Mouse (Mus musculus): ENCODE results near the gene Optc. TPM values are rescaled to one million over a fixed set of nuclear protein-coding genes. Genes with fewer than 3 reads are reported as not detected.

Optc gene
- polyA plus RNA-seq, 1 experiment from 2014 or later: 1.9 TPM

Other genes starting within 250 kb of the Optc start
- not detected in 2 replicates for gene Zbed6, start 247.1 kb downstream of the Optc start, polyA plus RNA-seq (2014; fragmentation: Nextera tagmentation; extraction: Ambion mirVana)
- gene Gm38394, start 246.7 kb downstream of the Optc start, polyA plus RNA-seq (2014; fragmentation: Nextera tagmentation; extraction: Ambion mirVana): 5.3 and 6.3 TPM in 2 replicates
- 0.19 and 0.20 TPM in 2 replicates for gene Lax1, start 217.9 kb downstream of the Optc start, polyA plus RNA-seq (2014; fragmentation: Nextera tagmentation; extraction: Ambion mirVana)
- 7.6 and 8.3 TPM in 2 replicates for gene Atp2b4, start 107.0 kb downstream of the Optc start, polyA plus RNA-seq (2014; fragmentation: Nextera tagmentation; extraction: Ambion mirVana)
- gene Prelp, start 13.4 kb upstream of the Optc start, polyA plus RNA-seq (2014; fragmentation: Nextera tagmentation; extraction: Ambion mirVana): 1.1 and 1.7 TPM in 2 replicates
- gene Fmod, start 129.3 kb upstream of the Optc start, polyA plus RNA-seq (2014; fragmentation: Nextera tagmentation; extraction: Ambion mirVana): 5.7 and 6.8 TPM in 2 replicates
- 150 and 153 TPM in 2 replicates for gene Btg2, start 171.1 kb upstream of the Optc start, polyA plus RNA-seq (2014; fragmentation: Nextera tagmentation; extraction: Ambion mirVana)
- not detected in 2 replicates for gene Chit1, start 203.2 kb upstream of the Optc start, polyA plus RNA-seq (2014; fragmentation: Nextera tagmentation; extraction: Ambion mirVana)

Data from midbrain, embryonic 11.5 days (tissue).